Mouse (Mus musculus): ENCODE data around the gene Zfp740.

GRCm38 (mm10) chr15:102179106-102179505 is 23.9 kb upstream of the Zfp740 start:
- TF ChIP-seq GATA1 (IDR thresholded peaks at IDR 0.05; ENCODE audit: low read length) = no peak
- TF ChIP-seq TAL1 (IDR thresholded peaks at IDR 0.05; ENCODE audit: low read length) = no peak
